Mouse (Mus musculus) heart, adult 2 months (tissue): ENCODE measurements around the gene Tcf12.

Source experiments
- CTCF ChIP-seq: fragments of 200-600 bp; IDR thresholded peaks from 2 replicates; pipeline ENCODE4 v1.8.1; 2022; ENCODE audit warnings: antibody characterized with exemption, mild to moderate bottlenecking, moderate library complexity
- EP300 ChIP-seq: fragments of 200-500 bp; IDR thresholded peaks from 2 replicates; pipeline ENCODE4 v1.6.1; 2011; ENCODE audit warnings: low read depth, low read length, control low read depth; ENCODE audit not compliant: insufficient read depth
- POLR2A ChIP-seq: fragments of 200-500 bp; IDR thresholded peaks from 2 replicates; pipeline ENCODE4 v1.6.1; 2011; ENCODE audit warnings: mild to moderate bottlenecking, low read depth, low read length, control low read depth; ENCODE audit not compliant: insufficient read depth

GRCm38 (mm10) chr9:72013541-72013940 is 98.1 kb downstream of the Tcf12 start:
- TF ChIP-seq CTCF (no peak), EP300 (no peak), POLR2A (no peak)
